In the genomic region with DNA sequence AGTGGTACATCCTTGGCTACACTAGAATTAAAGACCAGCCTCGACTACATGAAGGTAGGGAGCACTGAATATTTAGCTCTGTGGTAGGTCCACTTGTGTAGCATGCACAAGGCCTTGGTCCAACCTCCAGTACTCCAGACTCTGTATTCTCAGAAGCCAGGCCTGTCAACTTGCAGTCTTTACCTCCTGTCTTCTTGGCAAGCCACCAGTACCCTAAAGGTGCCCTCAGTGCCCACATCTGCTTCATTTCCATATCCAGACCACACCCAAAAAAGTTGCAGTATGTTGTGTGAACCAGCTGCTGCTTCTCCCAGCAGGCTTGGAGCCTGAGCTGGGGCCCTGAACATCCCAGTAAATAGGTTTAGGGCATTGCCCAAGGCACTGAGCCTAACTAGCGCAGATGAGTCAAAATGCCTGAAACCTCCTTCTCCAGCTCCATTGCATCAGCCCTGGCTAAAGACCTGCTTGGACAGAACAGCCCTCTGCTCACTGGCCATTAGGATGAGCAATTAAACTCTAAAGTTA, we compare ENCODE assay signal across 1 mouse cellular context.
A peak's percentile ranks its signal among the peaks of the same experiment; 100 is the strongest.
TF ChIP-seq lines count a peak whose summit lies in the region.

No protein-coding gene starts in this region.

TF ChIP-seq in CH12.LX, 34 proteins besides CTCF, POLR2A, EP300 and RAD21 (continued from another document):
- TF ChIP-seq ZKSCAN1 (IDR thresholded peaks at IDR 0.05; ENCODE audit: borderline replicate concordance, low read depth, low read length) (no peak), TCF12 (IDR thresholded peaks at IDR 0.05; ENCODE audit: low read depth, low read length) (no peak), ELF1 (IDR thresholded peaks at IDR 0.05; ENCODE audit: low read depth, low read length) (no peak), CHD1 (IDR thresholded peaks at IDR 0.05; ENCODE audit: low read depth, low read length) (no peak), CHD2 (IDR thresholded peaks at IDR 0.05; ENCODE audit: low read length) (no peak), POLR2AphosphoS2 (IDR thresholded peaks at IDR 0.05; ENCODE audit: low read depth, low read length) (peak; percentile 46), HCFC1 (IDR thresholded peaks at IDR 0.05; ENCODE audit: low read depth, low read length) (no peak), MAZ (IDR thresholded peaks at IDR 0.05; ENCODE audit: low read depth, low read length) (0 out of 2 replicates have a peak, but pooled peaks have one; percentile 10), ZNF384 (IDR thresholded peaks at IDR 0.05; ENCODE audit: low read depth, low read length) (no peak)
